Mouse (Mus musculus) limb, embryonic 15.5 days (tissue): Measurements from ENCODE around the gene Ak5. TPM values are rescaled to one million over a fixed set of nuclear protein-coding genes. Genes with fewer than 3 reads are reported as not detected.

Source experiments
- ATAC-seq: fragments of 200-750 bp; cut with Nextera tagmentation; 2 replicates; pipeline ENCODE4 v1.8.0; 2017; ENCODE audit warnings: low read depth, moderate TSS enrichment; ENCODE audit not compliant: insufficient number of reproducible peaks, low FRiP score, low TSS enrichment
- H3K27ac ChIP-seq: fragments of 300-500 bp; sonication (generic); 2 replicates; pipeline ENCODE4 v1.5.1; 2015; ENCODE audit warnings: moderate library complexity, mild to moderate bottlenecking, inconsistent platforms
- H3K27me3 ChIP-seq: fragments of 300-500 bp; sonication (generic); 2 replicates; pipeline ENCODE4 v1.6.1; 2015; ENCODE audit warnings: inconsistent platforms
- H3K36me3 ChIP-seq: fragments of 300-500 bp; sonication (generic); 2 replicates; pipeline ENCODE4 v1.6.1; 2015; ENCODE audit warnings: inconsistent platforms
- H3K4me1 ChIP-seq: fragments of 300-500 bp; sonication (generic); 2 replicates; pipeline ENCODE4 v1.6.1; 2015; ENCODE audit warnings: inconsistent platforms
- H3K4me2 ChIP-seq: fragments of 300-500 bp; sonication (generic); 2 replicates; pipeline ENCODE4 v1.6.1; 2015; ENCODE audit warnings: mild to moderate bottlenecking, inconsistent platforms
- H3K4me3 ChIP-seq: fragments of 300-500 bp; sonication (generic); 2 replicates; pipeline ENCODE4 v1.5.1; 2015; ENCODE audit warnings: mild to moderate bottlenecking, inconsistent platforms
- H3K9ac ChIP-seq: fragments of 300-500 bp; sonication (generic); 2 replicates; pipeline ENCODE4 v1.6.1; 2015; ENCODE audit warnings: inconsistent platforms
- H3K9me3 ChIP-seq: fragments of 300-500 bp; sonication (generic); 2 replicates; pipeline ENCODE4 v1.6.1; 2016; ENCODE audit warnings: inconsistent platforms
- WGBS: fragments of 180-500 bp; shearing (Covaris S2); methylation state at CpG from one replicate; pipeline ENCODE4 v1.1.7; 2015; 5-methylcytosine and 5-hydroxymethylcytosine counted together
- polyA plus RNA-seq: library from polyadenylated mRNA; unstranded; fragments of >200 nt; fragmentation: Nextera tagmentation; extraction: Ambion mirVana; gene quantifications from 2 replicates; pipeline ENCODE4 v1.2.1, GENCODE M21; 2015

The Ak5 gene
- polyA plus RNA-seq, 1 experiment from 2014 or later: 2.0 TPM

- H3K36me3 ChIP-seq: no peaks in the 10 kb centered on the region
- H3K4me1 ChIP-seq: no peaks in the 10 kb centered on the region
- no peak for ATAC-seq
- no peak overlapping the region for H3K9ac ChIP-seq
- H3K27ac ChIP-seq: no peak overlapping the region
- H3K4me3 ChIP-seq: no peak overlapping the region
- 90% methylated on average over 4 of the region's 4 CpGs for WGBS
- H3K4me2 ChIP-seq: no peak overlapping the region
- no peaks in the 10 kb centered on the region for H3K9me3 ChIP-seq
- H3K27me3 ChIP-seq: no peaks in the 10 kb centered on the region
Observed at GRCm38 (mm10) chr3:152442795-152443194, 225.4 kb downstream of the Ak5 start.

- Histone ChIP-seq H3K9me3 (no peaks in the 10 kb centered on the region), H3K9ac (no peak overlapping the region), H3K4me1 (no peaks in the 10 kb centered on the region), H3K27ac (no peak overlapping the region), H3K36me3 (peaks cover 10% of the 10 kb centered on the region; the same call in 1 of the 2 replicates), H3K27me3 (no peaks in the 10 kb centered on the region), H3K4me3 (no peak overlapping the region), H3K4me2 (no peak overlapping the region)
- WGBS: 96% methylated on average over 7 of the region's 7 CpGs
- no peak for ATAC-seq
Observed at GRCm38 (mm10) chr3:152438068-152438467, 230.1 kb downstream of the Ak5 start.

GRCm38 (mm10) chr3:152435590-152435989 is 232.6 kb downstream of the Ak5 start:
- Histone ChIP-seq H3K9ac (no peak overlapping the region), H3K27me3 (no peaks in the 10 kb centered on the region), H3K36me3 (peaks cover 10% of the 10 kb centered on the region), H3K4me3 (no peak overlapping the region), H3K4me2 (no peak overlapping the region), H3K4me1 (no peaks in the 10 kb centered on the region), H3K27ac (no peak overlapping the region), H3K9me3 (no peaks in the 10 kb centered on the region)
- no peak for ATAC-seq

- Histone ChIP-seq H3K4me3 (no peak overlapping the region), H3K36me3 (peaks cover 23% of the 10 kb centered on the region), H3K9me3 (no peaks in the 10 kb centered on the region), H3K4me2 (no peak overlapping the region), H3K27ac (no peak overlapping the region), H3K27me3 (no peaks in the 10 kb centered on the region), H3K9ac (no peak overlapping the region), H3K4me1 (no peaks in the 10 kb centered on the region)
- WGBS: 94% methylated on average over 7 of the region's 7 CpGs
- no peak for ATAC-seq
Observed at GRCm38 (mm10) chr3:152432677-152433076, 235.5 kb downstream of the Ak5 start.

- Histone ChIP-seq H3K27ac (no peak overlapping the region), H3K9ac (no peak overlapping the region), H3K4me2 (no peak overlapping the region), H3K27me3 (no peaks in the 10 kb centered on the region), H3K4me1 (no peaks in the 10 kb centered on the region), H3K36me3 (peaks cover 27% of the 10 kb centered on the region), H3K9me3 (no peaks in the 10 kb centered on the region), H3K4me3 (no peak overlapping the region)
- ATAC-seq: no peak
- 95% methylated on average over 8 of the region's 8 CpGs for WGBS
Observed at GRCm38 (mm10) chr3:152428925-152429324, 239.2 kb downstream of the Ak5 start.

Other genes with a start within 250 kb of the Ak5 start
- 49.1 and 54.0 TPM in 2 replicates for gene Pigk, start 45.7 kb upstream of the Ak5 start, polyA plus RNA-seq